Mouse (Mus musculus) thymus, adult 2 months (tissue): ENCODE data around the gene H2al1f. TPM values are rescaled to one million over a fixed set of nuclear protein-coding genes. Genes with fewer than 3 reads are reported as not detected.
"Not testable (repeated sequence)": the region's sequence is repeated elsewhere in the genome, so short reads cannot be mapped to it uniquely, and the experiment has no call there.

Experiments used
- DNase-seq: peaks from one replicate; pipeline ENCODE4 v3.0.0; 2021
- H3K27ac ChIP-seq: fragments of 200-500 bp; 2 replicates; pipeline ENCODE4 v1.5.1; 2012; ENCODE audit warnings: low read length, control low read depth; ENCODE audit not compliant: control insufficient read depth, insufficient read depth
- H3K27me3 ChIP-seq: fragments of 200-500 bp; 2 replicates; pipeline ENCODE4 v1.6.1; 2012; ENCODE audit warnings: mild to moderate bottlenecking, low read length, moderate library complexity, mixed read lengths; ENCODE audit not compliant: control insufficient read depth, insufficient read depth
- H3K36me3 ChIP-seq: fragments of 200-500 bp; 2 replicates; pipeline ENCODE4 v1.6.1; 2012; ENCODE audit warnings: mild to moderate bottlenecking, low read length, moderate library complexity; ENCODE audit not compliant: control insufficient read depth, insufficient read depth
- H3K4me1 ChIP-seq: fragments of 200-500 bp; replicated peaks from 2 replicates; pipeline ENCODE4 v1.6.1; 2012; ENCODE audit warnings: low read length; ENCODE audit not compliant: control insufficient read depth, insufficient read depth
- H3K4me3 ChIP-seq: fragments of 200-500 bp; 2 replicates; pipeline ENCODE4 v1.5.1; 2012; ENCODE audit warnings: mild to moderate bottlenecking, low read length, control low read depth, moderate library complexity; ENCODE audit not compliant: control insufficient read depth, insufficient read depth
- CTCF ChIP-seq: fragments of 200-500 bp; IDR thresholded peaks from 2 replicates; pipeline ENCODE4 v1.5.1; 2012; ENCODE audit warnings: mild to moderate bottlenecking, control low read depth, low read length, moderate library complexity, borderline replicate concordance; ENCODE audit not compliant: control insufficient read depth, poor library complexity, insufficient read depth; ENCODE audit errors: extremely low read depth
- POLR2A ChIP-seq: fragments of 200-500 bp; IDR thresholded peaks from 2 replicates; pipeline ENCODE4 v1.6.1; 2012; ENCODE audit warnings: mild to moderate bottlenecking, low read length, control low read depth, moderate library complexity; ENCODE audit not compliant: control insufficient read depth, poor library complexity, insufficient read depth; ENCODE audit errors: extremely low read depth
- WGBS: fragments of 180-500 bp; shearing (Covaris S2); methylation state at CpG from one replicate; pipeline ENCODE4 v1.1.7; 2018; 5-methylcytosine and 5-hydroxymethylcytosine counted together
- polyA plus RNA-seq: library from polyadenylated mRNA; depleted of rRNA; stranded (reverse); fragments of >200 nt; gene quantifications from 2 replicates; pipeline ENCODE4 v1.2.3, GENCODE M21; 2012

Gene H2al1f
- polyA plus RNA-seq, 1 experiment = not detected

GRCm38 (mm10) chrX:11289244-11289643 lies 25.7 kb upstream of the H2al1f start:
- no peak for TF ChIP-seq CTCF
- TF ChIP-seq POLR2A = no peak
- no peaks in the 10 kb centered on the region for H3K4me1 ChIP-seq
- WGBS = 72% methylated on average over 4 of the region's 4 CpGs
- DNase-seq = no peak
- no peak overlapping the region for H3K4me3 ChIP-seq
- H3K27me3 ChIP-seq = no peaks in the 10 kb centered on the region
- H3K36me3 ChIP-seq = no peaks in the 10 kb centered on the region
- H3K27ac ChIP-seq = no peak overlapping the region

- H3K4me1 ChIP-seq, DNase-seq, H3K36me3 ChIP-seq, H3K27me3 ChIP-seq, H3K27ac ChIP-seq, H3K4me3 ChIP-seq: not testable (repeated sequence)
- no CpG with 5 or more reads among the region's 3 CpGs for WGBS
Measured at GRCm38 (mm10) chrX:11298957-11299356, 16.0 kb upstream of the H2al1f start, which contains the start of gene H2al1a. H2al1a (plus strand) TSS chrX:11299257.

GRCm38 (mm10) chrX:11302132-11302531 lies 12.8 kb upstream of the H2al1f start, which contains the start of gene H2al1b:
H2al1b (plus strand) TSS chrX:11302432.
- not testable (repeated sequence) for H3K27ac ChIP-seq, H3K4me3 ChIP-seq, H3K36me3 ChIP-seq, H3K4me1 ChIP-seq, DNase-seq, H3K27me3 ChIP-seq
- 88% methylated on average over 1 of the region's 3 CpGs for WGBS

DNA sequence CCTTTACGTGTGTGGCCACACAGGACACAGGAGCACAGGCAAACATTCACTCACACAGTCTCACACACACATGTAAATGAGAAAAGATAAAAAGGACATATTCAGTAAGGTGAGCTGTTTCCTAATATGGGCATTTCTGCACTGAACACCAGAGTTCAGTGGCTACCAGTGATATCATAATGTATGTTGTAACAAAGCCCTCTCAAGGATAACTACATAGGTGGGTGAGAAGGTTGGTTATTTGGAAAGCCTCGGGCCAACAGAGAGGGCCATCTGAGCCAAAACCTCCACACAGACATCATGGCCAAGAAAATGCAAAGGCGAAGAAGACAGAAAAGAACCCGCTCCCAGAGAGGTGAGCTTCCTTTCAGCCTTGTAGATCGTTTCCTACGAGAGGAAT lies 9.6 kb upstream of the H2al1f start, which contains the start of gene H2al1c:
TSS of gene H2al1c (plus strand) at position 301 of the 400 bp plus-strand sequence.
- H3K27me3 ChIP-seq, H3K4me1 ChIP-seq, H3K36me3 ChIP-seq, H3K4me3 ChIP-seq, H3K27ac ChIP-seq, DNase-seq: not testable (repeated sequence)
- WGBS = 100% methylated on average over 1 of the region's 6 CpGs

DNA sequence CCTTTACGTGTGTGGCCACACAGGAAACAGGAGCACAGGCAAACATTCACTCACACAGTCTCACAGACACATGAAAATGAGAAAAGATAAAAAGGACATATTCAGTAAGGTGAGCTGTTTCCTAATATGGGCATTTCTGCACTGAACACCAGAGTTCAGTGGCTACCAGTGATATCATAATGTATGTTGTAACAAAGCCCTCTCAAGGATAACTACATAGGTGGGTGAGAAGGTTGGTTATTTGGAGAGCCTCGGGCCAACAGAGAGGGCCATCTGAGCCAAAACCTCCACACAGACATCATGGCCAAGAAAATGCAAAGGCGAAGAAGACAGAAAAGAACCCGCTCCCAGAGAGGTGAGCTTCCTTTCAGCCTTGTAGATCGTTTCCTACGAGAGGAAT lies 6.4 kb upstream of the H2al1f start, which contains the start of gene H2al1d:
TSS of gene H2al1d (plus strand) at position 301 of the 400 bp plus-strand sequence.
- H3K27ac ChIP-seq, H3K4me3 ChIP-seq, H3K4me1 ChIP-seq, H3K36me3 ChIP-seq, DNase-seq, H3K27me3 ChIP-seq: not testable (repeated sequence)
- no CpG with 5 or more reads among the region's 6 CpGs for WGBS

- not testable (repeated sequence) for DNase-seq, H3K4me1 ChIP-seq, H3K36me3 ChIP-seq, H3K4me3 ChIP-seq, H3K27ac ChIP-seq, H3K27me3 ChIP-seq
- WGBS = no CpG with 5 or more reads among the region's 3 CpGs
Measured at GRCm38 (mm10) chrX:11311634-11312033, 3.3 kb upstream of the H2al1f start, which contains the start of gene H2al1e. H2al1e (plus strand) TSS chrX:11311934.

GRCm38 (mm10) chrX:11317956-11318355 lies 3.0 kb downstream of the H2al1f start, which contains the start of gene H2al1g:
H2al1g (plus strand) TSS chrX:11318256.
- WGBS = no CpG with 5 or more reads among the region's 3 CpGs
- not testable (repeated sequence) for H3K4me1 ChIP-seq, DNase-seq, H3K27ac ChIP-seq, H3K27me3 ChIP-seq, H3K4me3 ChIP-seq, H3K36me3 ChIP-seq

- DNase-seq = not testable (repeated sequence)
Measured at GRCm38 (mm10) chrX:11321192-11321591, 6.2 kb downstream of the H2al1f start, which contains the start of gene H2al1h. H2al1h (plus strand) TSS chrX:11321492.

DNA sequence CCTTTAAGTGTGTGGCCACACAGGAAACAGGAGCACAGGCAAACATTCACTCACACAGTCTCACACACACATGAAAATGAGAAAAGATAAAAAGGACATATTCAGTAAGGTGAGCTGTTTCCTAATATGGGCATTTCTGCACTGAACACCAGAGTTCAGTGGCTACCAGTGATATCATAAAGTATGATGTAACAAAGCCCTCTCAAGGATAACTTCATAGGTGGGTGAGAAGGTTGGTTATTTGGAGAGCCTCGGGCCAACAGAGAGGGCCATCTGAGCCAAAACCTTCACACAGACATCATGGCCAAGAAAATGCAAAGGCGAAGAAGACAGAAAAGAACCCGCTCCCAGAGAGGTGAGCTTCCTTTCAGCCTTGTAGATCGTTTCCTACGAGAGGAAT lies 9.4 kb downstream of the H2al1f start, which contains the start of gene H2al1i:
TSS of gene H2al1i (plus strand) at position 301 of the 400 bp plus-strand sequence.
- not testable (repeated sequence) for H3K27me3 ChIP-seq, H3K4me3 ChIP-seq, H3K27ac ChIP-seq, H3K4me1 ChIP-seq, DNase-seq, H3K36me3 ChIP-seq
- WGBS = no CpG with 5 or more reads among the region's 5 CpGs

More at GRCm38 (mm10) chrX:11321192-11321591, 6.2 kb downstream of the H2al1f start, which contains the start of gene H2al1h:
- H3K4me1 ChIP-seq, H3K4me3 ChIP-seq, H3K27ac ChIP-seq, H3K36me3 ChIP-seq, H3K27me3 ChIP-seq: not testable (repeated sequence)
- WGBS = no CpG with 5 or more reads among the region's 6 CpGs

DNA sequence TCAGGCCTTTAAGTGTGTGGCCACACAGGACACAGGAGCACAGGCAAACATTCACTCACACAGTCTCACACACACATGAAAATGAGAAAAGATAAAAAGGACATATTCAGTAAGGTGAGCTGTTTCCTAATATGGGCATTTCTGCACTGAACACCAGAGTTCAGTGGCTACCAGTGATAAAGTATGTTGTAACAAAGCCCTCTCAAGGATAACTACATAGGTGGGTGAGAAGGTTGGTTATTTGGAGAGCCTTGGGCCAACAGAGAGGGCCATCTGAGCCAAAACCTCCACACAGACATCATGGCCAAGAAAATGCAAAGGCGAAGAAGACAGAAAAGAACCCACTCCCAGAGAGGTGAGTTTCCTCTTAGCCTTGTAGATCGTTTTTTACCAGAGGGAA lies 12.6 kb downstream of the H2al1f start, which contains the start of gene H2al1j:
TSS of gene H2al1j (plus strand) at position 301 of the 400 bp plus-strand sequence.
- DNase-seq, H3K4me3 ChIP-seq, H3K4me1 ChIP-seq, H3K36me3 ChIP-seq, H3K27ac ChIP-seq, H3K27me3 ChIP-seq: not testable (repeated sequence)
- 91% methylated on average over 2 of the region's 2 CpGs for WGBS
